Mouse (Mus musculus) cortical plate, adult 2 months (tissue): ENCODE measurements at regions not wholly inside any gene's neighbourhood (a gene's known extent, or its start where the extent isn't known, plus 50 kb on each side); places are given as distances from the start of the nearest gene placed in this dataset.

Source experiments
- CTCF ChIP-seq: fragments of 200-500 bp; IDR thresholded peaks from 2 replicates; pipeline ENCODE4 v1.5.1; 2011; ENCODE audit warnings: mild to moderate bottlenecking, control low read depth, low read length; ENCODE audit not compliant: insufficient read depth; ENCODE audit errors: extremely low read depth
- POLR2A ChIP-seq: fragments of 200-500 bp; IDR thresholded peaks from 2 replicates; pipeline ENCODE4 v1.6.1; 2011; ENCODE audit warnings: mild to moderate bottlenecking, low read length, control low read depth; ENCODE audit not compliant: insufficient read depth; ENCODE audit errors: extremely low read depth

- TF ChIP-seq CTCF = no peak
- TF ChIP-seq POLR2A = no peak
Measured at GRCm38 (mm10) chr12:29343147-29343852, 184.9 kb upstream of the Myt1l start.
